Mouse (Mus musculus): Measurements from ENCODE around the gene Cryab. TPM values are rescaled to one million over a fixed set of nuclear protein-coding genes. Genes with fewer than 3 reads are reported as not detected.

The Cryab gene
- polyA plus RNA-seq, 1 experiment = 676 TPM

DNA sequence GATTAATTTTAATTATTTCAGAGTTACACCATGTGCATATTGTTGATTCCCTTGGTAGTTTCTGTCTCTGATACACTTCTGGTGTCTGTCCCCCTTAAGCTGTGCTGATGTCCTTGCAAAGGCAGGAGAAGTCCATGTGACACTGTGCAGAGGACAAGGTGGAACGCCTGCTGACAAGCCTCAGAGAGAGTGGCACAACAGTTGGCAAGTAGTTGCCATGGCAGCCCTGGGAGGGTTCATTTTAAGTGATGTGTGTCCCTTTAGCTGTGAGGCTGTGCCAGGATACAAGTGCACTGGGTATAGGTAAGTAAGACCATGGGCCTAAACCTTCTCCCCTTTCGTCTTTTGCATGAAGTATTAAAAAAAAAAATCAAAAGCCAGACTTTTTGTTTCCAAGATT lies 18.9 kb downstream of the Cryab start:
- H3K27me3 ChIP-seq (replicated peaks; ENCODE audit: control insufficient read depth, insufficient read depth, low read length) = no peaks in the 10 kb centered on the region
- peaks cover 9% of the 10 kb centered on the region; the same call in 1 of the 2 replicates for H3K4me1 ChIP-seq (ENCODE audit: control insufficient read depth, insufficient read depth, low read length)
- no peak for TF ChIP-seq CTCF (conservative IDR thresholded peaks at IDR 0.05; ENCODE audit: insufficient read depth, insufficient read length, low read depth, low read length)
- H3K36me3 ChIP-seq (ENCODE audit: control insufficient read depth, insufficient read depth, low read length) = no peaks in the 10 kb centered on the region
- H3K27ac ChIP-seq (ENCODE audit: insufficient read depth, low read depth, low read length) = no peak overlapping the region
- 82% methylated on average over 2 of the region's 2 CpGs for WGBS
- no peak overlapping the region for H3K4me3 ChIP-seq (ENCODE audit: insufficient read depth, low read depth, low read length)
- no peak for DNase-seq

GRCm38 (mm10) chr9:50774026-50774462 lies 22.9 kb downstream of the Cryab start:
- H3K27me3 ChIP-seq (replicated peaks; ENCODE audit: control insufficient read depth, insufficient read depth, low read length) = no peaks in the 10 kb centered on the region
- no peaks in the 10 kb centered on the region for H3K36me3 ChIP-seq (ENCODE audit: control insufficient read depth, insufficient read depth, low read length)
- WGBS = 66% methylated on average over 4 of the region's 4 CpGs
- H3K4me3 ChIP-seq (ENCODE audit: insufficient read depth, low read depth, low read length) = no peak overlapping the region
- DNase-seq = no peak
- H3K4me1 ChIP-seq (ENCODE audit: control insufficient read depth, insufficient read depth, low read length) = peaks cover 16% of the 10 kb centered on the region; the same call in 1 of the 2 replicates
- TF ChIP-seq POLR2A (IDR thresholded peaks at IDR 0.05; ENCODE audit: low read depth, low read length) (no peak), CTCF (conservative IDR thresholded peaks at IDR 0.05; ENCODE audit: insufficient read depth, insufficient read length, low read depth, low read length) (no peak)
- no peak overlapping the region for H3K27ac ChIP-seq (ENCODE audit: insufficient read depth, low read depth, low read length)

DNA sequence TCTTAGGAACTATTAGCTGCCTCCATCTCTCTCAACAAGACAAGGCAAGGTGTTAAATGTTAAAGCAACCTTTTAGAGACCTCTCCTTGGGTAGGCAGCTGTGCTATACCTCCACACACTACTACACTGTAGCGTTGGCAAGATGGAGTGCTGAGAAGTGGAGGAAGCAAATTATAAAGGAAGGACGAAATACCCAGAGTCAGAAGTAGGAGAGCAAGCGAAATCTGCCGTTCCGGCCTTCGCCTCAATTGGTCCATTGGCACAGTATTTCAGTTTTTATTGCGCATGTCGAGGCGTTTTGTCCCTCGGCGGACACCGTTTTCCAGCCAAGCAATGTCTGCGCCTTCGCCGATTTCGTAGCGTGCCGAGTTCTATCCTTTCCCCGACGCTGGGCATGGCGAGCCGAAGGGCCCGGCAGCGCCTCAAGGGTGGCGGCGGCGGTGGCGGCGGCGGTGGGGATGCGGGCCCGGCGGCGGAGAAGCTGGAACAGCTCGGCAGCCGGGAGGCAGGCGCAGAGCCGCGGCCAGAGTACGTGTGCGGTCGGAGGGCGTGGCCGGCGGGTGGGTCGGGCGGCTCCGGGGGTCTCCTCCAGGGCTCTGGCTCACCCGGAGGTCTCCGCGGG lies 24.0 kb downstream of the Cryab start, which contains the start of the genes Alg9 and 1110032A03Rik:
Gene Alg9, plus strand, starts transcription at position 29 of the 622 bp plus-strand sequence.
Gene 1110032A03Rik, minus strand, starts transcription at position 530 of the 622 bp plus-strand sequence.
- under 1% methylated on average over 50 of the region's 51 CpGs for WGBS
- DNase-seq = peak; percentile 92
- Histone ChIP-seq H3K27me3 (replicated peaks; ENCODE audit: control insufficient read depth, insufficient read depth, low read length) (no peaks in the 10 kb centered on the region), H3K36me3 (ENCODE audit: control insufficient read depth, insufficient read depth, low read length) (no peaks in the 10 kb centered on the region), H3K4me1 (ENCODE audit: control insufficient read depth, insufficient read depth, low read length) (peaks cover 16% of the 10 kb centered on the region; the same call in 1 of the 2 replicates), H3K27ac (ENCODE audit: insufficient read depth, low read depth, low read length) (peak within 1 kb of the TSS; percentile 69), H3K4me3 (ENCODE audit: insufficient read depth, low read depth, low read length) (peak within 1 kb of the TSS; percentile 81)
- TF ChIP-seq CTCF (conservative IDR thresholded peaks at IDR 0.05; ENCODE audit: insufficient read depth, insufficient read length, low read depth, low read length) (no peak), POLR2A (IDR thresholded peaks at IDR 0.05; ENCODE audit: low read depth, low read length) (no peak)

DNA sequence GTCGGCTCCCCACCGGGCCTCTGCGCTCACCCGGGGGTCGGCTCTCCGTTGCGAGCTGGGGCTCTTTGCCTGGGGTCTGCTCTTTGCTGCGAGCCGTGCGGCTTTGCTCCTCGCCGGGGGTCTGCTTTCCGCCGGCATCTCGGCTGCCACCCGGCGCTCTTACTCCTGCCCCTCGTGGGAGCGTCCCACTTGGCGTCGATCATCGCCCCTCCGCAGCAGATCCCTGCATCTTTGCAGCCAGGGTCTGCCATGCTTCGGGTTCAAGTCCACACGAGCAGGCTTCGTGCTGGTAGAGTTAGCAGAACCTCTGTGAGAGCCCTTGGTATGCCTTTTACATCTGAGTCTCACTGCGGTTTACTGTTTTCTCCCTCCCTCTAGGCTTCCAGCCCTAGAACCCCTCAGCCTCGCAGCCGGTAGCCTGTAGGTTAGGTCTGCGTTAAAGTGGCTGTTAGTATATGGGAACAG lies 24.6 kb downstream of the Cryab start:
- H3K4me3 ChIP-seq (ENCODE audit: insufficient read depth, low read depth, low read length) = peak overlapping the region; percentile 81
- TF ChIP-seq CTCF (conservative IDR thresholded peaks at IDR 0.05; ENCODE audit: insufficient read depth, insufficient read length, low read depth, low read length) = no peak
- no peak for TF ChIP-seq POLR2A (IDR thresholded peaks at IDR 0.05; ENCODE audit: low read depth, low read length)
- under 1% methylated on average over 30 of the region's 30 CpGs for WGBS
- H3K27me3 ChIP-seq (replicated peaks; ENCODE audit: control insufficient read depth, insufficient read depth, low read length) = no peaks in the 10 kb centered on the region
- H3K36me3 ChIP-seq (ENCODE audit: control insufficient read depth, insufficient read depth, low read length) = no peaks in the 10 kb centered on the region
- DNase-seq = no peak
- peaks cover 16% of the 10 kb centered on the region; the same call in 1 of the 2 replicates for H3K4me1 ChIP-seq (ENCODE audit: control insufficient read depth, insufficient read depth, low read length)
- no peak overlapping the region for H3K27ac ChIP-seq (ENCODE audit: insufficient read depth, low read depth, low read length)

DNA sequence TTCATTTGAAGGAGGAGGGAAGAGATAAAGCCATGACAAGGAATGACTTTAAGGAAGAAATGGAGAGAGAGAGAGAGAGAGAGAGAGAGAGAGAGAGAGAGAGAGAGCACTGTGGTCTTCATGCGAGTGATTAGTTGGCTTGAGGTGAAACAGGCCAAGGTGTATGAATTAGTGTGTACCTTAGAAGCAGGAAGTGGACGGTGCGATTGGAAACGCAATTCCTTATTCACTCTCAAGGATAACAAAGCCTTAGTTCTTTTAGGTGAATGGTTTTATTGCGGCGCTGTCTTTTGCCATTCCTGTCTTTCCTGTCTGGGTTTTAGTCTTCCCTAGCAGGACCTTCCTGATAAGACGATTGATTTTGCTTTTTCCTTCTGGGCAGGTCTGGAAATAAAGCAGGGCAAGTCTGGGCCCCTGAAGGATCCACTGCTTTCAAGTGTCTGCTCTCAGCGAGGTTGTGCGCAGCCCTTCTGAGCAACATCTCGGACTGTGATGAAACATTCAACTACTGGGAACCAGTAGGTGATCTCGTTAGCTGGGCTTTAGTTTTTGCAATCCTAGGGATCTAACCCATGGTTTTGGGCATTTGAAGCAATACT lies 25.1 kb downstream of the Cryab start:
- no peak overlapping the region for H3K27ac ChIP-seq (ENCODE audit: insufficient read depth, low read depth, low read length)
- H3K4me3 ChIP-seq (ENCODE audit: insufficient read depth, low read depth, low read length) = peak overlapping the region; percentile 81; the same call in 1 of the 2 replicates
- peaks cover 16% of the 10 kb centered on the region; the same call in 1 of the 2 replicates for H3K4me1 ChIP-seq (ENCODE audit: control insufficient read depth, insufficient read depth, low read length)
- no peak for DNase-seq
- no peak for TF ChIP-seq POLR2A (IDR thresholded peaks at IDR 0.05; ENCODE audit: low read depth, low read length)
- no peak for TF ChIP-seq CTCF (conservative IDR thresholded peaks at IDR 0.05; ENCODE audit: insufficient read depth, insufficient read length, low read depth, low read length)
- no peaks in the 10 kb centered on the region for H3K36me3 ChIP-seq (ENCODE audit: control insufficient read depth, insufficient read depth, low read length)
- 65% methylated on average over 11 of the region's 11 CpGs for WGBS
- H3K27me3 ChIP-seq (replicated peaks; ENCODE audit: control insufficient read depth, insufficient read depth, low read length) = no peaks in the 10 kb centered on the region

DNA sequence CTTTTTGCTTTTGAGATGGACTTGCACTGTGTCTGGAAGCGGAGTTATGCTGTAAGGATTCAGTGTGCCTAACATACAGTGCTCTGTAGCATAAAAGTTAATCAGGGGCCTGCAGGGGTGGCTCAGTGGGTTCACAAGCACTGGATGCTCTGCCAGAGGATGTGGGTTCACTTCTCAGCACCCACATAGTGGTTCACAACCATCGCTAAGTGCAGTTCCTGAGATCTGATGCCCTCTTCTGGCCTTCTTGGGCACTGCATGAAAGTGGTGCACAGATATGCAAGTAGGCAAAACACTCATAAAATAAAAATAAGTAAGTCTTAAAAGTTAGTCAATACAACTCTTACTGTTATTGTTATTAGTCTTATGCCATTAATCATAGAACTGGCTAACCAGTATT lies 31.0 kb downstream of the Cryab start:
- H3K36me3 ChIP-seq (ENCODE audit: control insufficient read depth, insufficient read depth, low read length) = no peaks in the 10 kb centered on the region
- no peak overlapping the region for H3K27ac ChIP-seq (ENCODE audit: insufficient read depth, low read depth, low read length)
- WGBS = 91% methylated on average over 2 of the region's 2 CpGs
- no peak overlapping the region for H3K4me3 ChIP-seq (ENCODE audit: insufficient read depth, low read depth, low read length)
- peak; percentile 45 for DNase-seq
- peak; percentile 55 for TF ChIP-seq CTCF (conservative IDR thresholded peaks at IDR 0.05; ENCODE audit: insufficient read depth, insufficient read length, low read depth, low read length)
- TF ChIP-seq POLR2A (IDR thresholded peaks at IDR 0.05; ENCODE audit: low read depth, low read length) = no peak
- H3K4me1 ChIP-seq (ENCODE audit: control insufficient read depth, insufficient read depth, low read length) = no peaks in the 10 kb centered on the region
- no peaks in the 10 kb centered on the region for H3K27me3 ChIP-seq (replicated peaks; ENCODE audit: control insufficient read depth, insufficient read depth, low read length)

DNA sequence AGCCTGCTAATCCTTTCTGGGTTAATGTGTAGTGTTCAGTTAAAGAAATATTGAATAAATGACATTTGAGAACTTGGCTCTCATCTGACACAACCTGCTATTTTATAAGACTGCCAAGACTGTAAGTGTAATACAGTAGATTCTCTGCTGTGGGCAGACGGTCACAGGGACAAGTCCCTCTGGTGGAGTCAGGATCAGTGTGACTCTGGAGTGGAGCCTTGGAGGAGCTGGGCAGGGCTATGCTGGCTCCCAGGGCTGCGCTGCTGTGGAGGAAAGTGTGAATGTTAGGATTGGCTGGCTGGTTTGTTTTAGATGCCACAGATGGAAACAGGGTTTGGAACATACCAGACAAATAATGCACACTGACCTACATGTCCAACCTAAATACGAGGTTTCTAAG lies 44.1 kb downstream of the Cryab start:
- no peak for DNase-seq
- 83% methylated on average over 3 of the region's 3 CpGs for WGBS
- TF ChIP-seq POLR2A (IDR thresholded peaks at IDR 0.05; ENCODE audit: low read depth, low read length) = no peak
- TF ChIP-seq CTCF (conservative IDR thresholded peaks at IDR 0.05; ENCODE audit: insufficient read depth, insufficient read length, low read depth, low read length) = no peak
- no peaks in the 10 kb centered on the region; the same call in 1 of the 2 replicates for H3K36me3 ChIP-seq (ENCODE audit: control insufficient read depth, insufficient read depth, low read length)
- no peaks in the 10 kb centered on the region for H3K27me3 ChIP-seq (replicated peaks; ENCODE audit: control insufficient read depth, insufficient read depth, low read length)
- no peak overlapping the region for H3K27ac ChIP-seq (ENCODE audit: insufficient read depth, low read depth, low read length)
- H3K4me1 ChIP-seq (ENCODE audit: control insufficient read depth, insufficient read depth, low read length) = no peaks in the 10 kb centered on the region
- no peak overlapping the region for H3K4me3 ChIP-seq (ENCODE audit: insufficient read depth, low read depth, low read length)

All from kidney, adult 2 months (tissue).